Mouse (Mus musculus): Measurements from ENCODE around the gene Hivep2.

Hivep2 gene

GRCm38 (mm10) chr10:14138663-14139062 is 172.8 kb downstream of the Hivep2 start:
- no peak for DNase-seq (ENCODE audit: extremely low read depth, low read depth)

GRCm38 (mm10) chr10:14144840-14145239 is 179.0 kb downstream of the Hivep2 start:
- no peak for DNase-seq (ENCODE audit: extremely low read depth, low read depth)

- DNase-seq (ENCODE audit: extremely low read depth, low read depth) = no peak
These were observed 199.0 kb downstream of the Hivep2 start for GRCm38 (mm10) chr10:14164829-14165228.

GRCm38 (mm10) chr10:14168197-14168844 is 202.4 kb downstream of the Hivep2 start:
- no peak for DNase-seq (ENCODE audit: extremely low read depth, low read depth)

GRCm38 (mm10) chr10:14168869-14169566 is 203.1 kb downstream of the Hivep2 start:
- DNase-seq (ENCODE audit: extremely low read depth, low read depth) = no peak

- DNase-seq (ENCODE audit: extremely low read depth, low read depth) = no peak
These were observed 208.2 kb downstream of the Hivep2 start for GRCm38 (mm10) chr10:14174124-14174523.

GRCm38 (mm10) chr10:14179424-14180339 is 213.8 kb downstream of the Hivep2 start:
- DNase-seq (ENCODE audit: extremely low read depth, low read depth) = no peak

GRCm38 (mm10) chr10:14186352-14186976 is 220.6 kb downstream of the Hivep2 start:
- no peak for DNase-seq (ENCODE audit: extremely low read depth, low read depth)

- no peak for DNase-seq (ENCODE audit: extremely low read depth, low read depth)
These were observed 223.2 kb downstream of the Hivep2 start for GRCm38 (mm10) chr10:14189050-14189449.

GRCm38 (mm10) chr10:14191202-14191601 is 225.3 kb downstream of the Hivep2 start:
- DNase-seq (ENCODE audit: extremely low read depth, low read depth) = no peak

- DNase-seq (ENCODE audit: extremely low read depth, low read depth) = no peak
These were observed 226.3 kb downstream of the Hivep2 start for GRCm38 (mm10) chr10:14192156-14192555.

GRCm38 (mm10) chr10:14193702-14194101 is 227.8 kb downstream of the Hivep2 start:
- no peak for DNase-seq (ENCODE audit: extremely low read depth, low read depth)

GRCm38 (mm10) chr10:14195778-14196650 is 230.1 kb downstream of the Hivep2 start:
- DNase-seq (ENCODE audit: extremely low read depth, low read depth) = no peak

- DNase-seq (ENCODE audit: extremely low read depth, low read depth) = no peak
These were observed 230.9 kb downstream of the Hivep2 start for GRCm38 (mm10) chr10:14196785-14197184.

GRCm38 (mm10) chr10:14197261-14197660 is 231.4 kb downstream of the Hivep2 start:
- DNase-seq (ENCODE audit: extremely low read depth, low read depth) = no peak

GRCm38 (mm10) chr10:14199332-14199731 is 233.5 kb downstream of the Hivep2 start:
- DNase-seq (ENCODE audit: extremely low read depth, low read depth) = no peak

- DNase-seq (ENCODE audit: extremely low read depth, low read depth) = no peak
These were observed 234.4 kb downstream of the Hivep2 start for GRCm38 (mm10) chr10:14200310-14200709.
